Mouse (Mus musculus): Measurements from ENCODE around the gene Phykpl. TPM values are rescaled to one million over a fixed set of nuclear protein-coding genes. Genes with fewer than 3 reads are reported as not detected.

The Phykpl gene
- polyA plus RNA-seq, 1 experiment, result 7.7 TPM

DNA sequence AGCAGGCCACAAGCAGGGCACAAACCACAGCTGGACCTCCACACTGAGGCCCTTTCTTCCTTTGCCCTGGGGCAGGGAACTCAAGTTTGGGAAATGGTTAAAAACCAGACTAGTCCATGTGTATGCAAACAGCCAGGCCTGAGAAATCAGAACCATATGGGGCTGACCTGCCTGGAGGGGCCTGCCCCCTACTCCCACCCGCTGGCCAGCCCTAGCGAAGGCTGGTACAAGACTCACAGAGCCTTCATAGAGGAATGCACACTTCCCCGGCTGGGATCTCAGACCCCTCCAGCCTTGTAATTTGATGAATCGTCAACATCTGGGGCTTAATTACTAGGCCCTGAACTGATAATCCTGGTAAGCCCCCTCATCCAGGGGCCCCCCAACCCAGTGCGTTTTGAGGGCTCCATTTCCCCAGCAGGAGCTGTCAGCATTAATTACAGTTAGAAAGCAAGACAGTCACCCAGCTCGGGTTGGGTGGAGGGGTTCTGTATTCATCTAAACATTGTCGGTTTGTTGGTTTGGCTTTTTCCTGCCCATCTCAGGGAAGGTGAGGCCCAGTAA, 41.0 kb upstream of the Phykpl start:
- Histone ChIP-seq H3K79me3 (ENCODE audit: low read depth) (no peaks in the 10 kb centered on the region), H3K4me3 (ENCODE audit: insufficient read depth, poor library complexity, severe bottlenecking) (no peak overlapping the region)

DNA sequence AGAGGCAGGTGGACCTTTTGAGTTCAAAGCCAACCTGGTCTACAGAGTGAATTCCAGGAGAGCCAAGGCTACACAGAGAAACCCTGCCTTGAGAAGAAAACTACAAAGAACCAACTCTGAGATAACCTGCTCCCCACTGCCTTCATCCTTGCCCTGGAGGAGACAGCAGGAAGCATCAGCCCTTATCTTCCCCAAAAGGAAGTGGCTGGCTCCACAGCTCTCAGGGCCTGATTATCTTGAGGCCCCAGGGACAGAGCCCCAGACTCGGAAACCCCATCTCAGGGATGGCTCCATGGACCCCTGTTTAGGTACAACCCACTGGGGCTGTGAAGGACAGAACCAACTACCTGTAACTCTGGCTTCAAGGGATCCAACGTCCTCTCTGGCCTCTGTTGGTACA, 40.1 kb upstream of the Phykpl start:
- no peaks in the 10 kb centered on the region for H3K79me3 ChIP-seq (ENCODE audit: low read depth)
- no peaks in the 10 kb centered on the region for H3K79me2 ChIP-seq (ENCODE audit: control insufficient read depth, insufficient read depth)
- H3ac ChIP-seq (ENCODE audit: control insufficient read depth, insufficient read length, low read depth), result no peak overlapping the region
- TF ChIP-seq FOSL1 (IDR thresholded peaks at IDR 0.05; ENCODE audit: insufficient read depth, low read length, poor library complexity, severe bottlenecking) (no peak), MYOD1 (IDR thresholded peaks at IDR 0.05; ENCODE audit: control insufficient read depth, insufficient read length, low read depth) (no peak), CTCF (IDR thresholded peaks at IDR 0.05; ENCODE audit: control insufficient read depth, insufficient read depth, insufficient read length) (no peak), USF1 (IDR thresholded peaks at IDR 0.05; ENCODE audit: low read depth) (no peak), CEBPB (IDR thresholded peaks at IDR 0.05; ENCODE audit: low read depth) (no peak), MAX (IDR thresholded peaks at IDR 0.05) (no peak), MYOG (IDR thresholded peaks at IDR 0.05; ENCODE audit: control insufficient read depth, extremely low read depth, insufficient read length) (no peak)
- no peak overlapping the region for H3K4me3 ChIP-seq (ENCODE audit: insufficient read depth, poor library complexity, severe bottlenecking)
- peaks cover 21% of the 10 kb centered on the region for H3K27me3 ChIP-seq (ENCODE audit: control insufficient read depth, insufficient read depth, insufficient read length)
- H3K36me3 ChIP-seq (ENCODE audit: control insufficient read depth, insufficient read depth), result no peaks in the 10 kb centered on the region

More for the DNA sequence above, 41.0 kb upstream of the Phykpl start:
- Histone ChIP-seq H3K36me3 (ENCODE audit: control insufficient read depth, insufficient read depth) (no peaks in the 10 kb centered on the region), H3K27me3 (ENCODE audit: control insufficient read depth, insufficient read depth, insufficient read length) (peaks cover 19% of the 10 kb centered on the region), H3ac (ENCODE audit: control insufficient read depth, insufficient read length, low read depth) (no peak overlapping the region), H3K79me2 (ENCODE audit: control insufficient read depth, insufficient read depth) (no peaks in the 10 kb centered on the region)
- no peak for TF ChIP-seq MYOG (IDR thresholded peaks at IDR 0.05; ENCODE audit: control insufficient read depth, extremely low read depth, insufficient read length)
- no peak for TF ChIP-seq MYOD1 (IDR thresholded peaks at IDR 0.05; ENCODE audit: control insufficient read depth, insufficient read length, low read depth)
- no peak for TF ChIP-seq CEBPB (IDR thresholded peaks at IDR 0.05; ENCODE audit: low read depth)
- no peak for TF ChIP-seq MAX (IDR thresholded peaks at IDR 0.05)
- TF ChIP-seq CTCF (IDR thresholded peaks at IDR 0.05; ENCODE audit: control insufficient read depth, insufficient read depth, insufficient read length), result no peak
- TF ChIP-seq USF1 (IDR thresholded peaks at IDR 0.05; ENCODE audit: low read depth), result no peak
- TF ChIP-seq FOSL1 (IDR thresholded peaks at IDR 0.05; ENCODE audit: insufficient read depth, low read length, poor library complexity, severe bottlenecking), result no peak

DNA sequence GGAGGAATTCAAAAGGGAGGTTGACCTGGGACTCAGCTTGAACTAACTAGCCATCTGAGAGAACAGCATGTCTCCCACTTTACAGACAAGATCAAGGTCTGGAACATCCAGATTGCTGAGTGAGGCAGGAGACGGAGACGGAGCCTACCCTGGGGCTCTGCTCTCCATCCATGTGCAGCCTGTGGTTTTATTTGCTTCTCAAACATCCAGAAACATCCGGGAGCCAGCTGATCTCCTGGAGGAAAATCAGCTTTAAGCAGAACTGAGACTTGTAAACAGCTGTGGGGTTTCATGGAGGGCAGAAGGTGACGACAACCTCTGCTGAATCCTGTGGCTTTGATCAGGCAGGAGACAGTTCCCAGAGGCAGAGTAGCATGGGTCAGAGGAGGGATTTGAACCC, 38.7 kb upstream of the Phykpl start:
- Histone ChIP-seq H3K79me3 (ENCODE audit: low read depth) (no peaks in the 10 kb centered on the region), H3K4me3 (ENCODE audit: insufficient read depth, poor library complexity, severe bottlenecking) (no peak overlapping the region), H3ac (ENCODE audit: control insufficient read depth, insufficient read length, low read depth) (no peak overlapping the region), H3K27me3 (ENCODE audit: control insufficient read depth, insufficient read depth, insufficient read length) (peaks cover 24% of the 10 kb centered on the region), H3K36me3 (ENCODE audit: control insufficient read depth, insufficient read depth) (no peaks in the 10 kb centered on the region), H3K79me2 (ENCODE audit: control insufficient read depth, insufficient read depth) (no peaks in the 10 kb centered on the region)
- no peak for TF ChIP-seq MAX (IDR thresholded peaks at IDR 0.05)
- TF ChIP-seq USF1 (IDR thresholded peaks at IDR 0.05; ENCODE audit: low read depth), result no peak
- TF ChIP-seq CEBPB (IDR thresholded peaks at IDR 0.05; ENCODE audit: low read depth), result no peak
- TF ChIP-seq FOSL1 (IDR thresholded peaks at IDR 0.05; ENCODE audit: insufficient read depth, low read length, poor library complexity, severe bottlenecking), result no peak
- TF ChIP-seq CTCF (IDR thresholded peaks at IDR 0.05; ENCODE audit: control insufficient read depth, insufficient read depth, insufficient read length), result no peak

DNA sequence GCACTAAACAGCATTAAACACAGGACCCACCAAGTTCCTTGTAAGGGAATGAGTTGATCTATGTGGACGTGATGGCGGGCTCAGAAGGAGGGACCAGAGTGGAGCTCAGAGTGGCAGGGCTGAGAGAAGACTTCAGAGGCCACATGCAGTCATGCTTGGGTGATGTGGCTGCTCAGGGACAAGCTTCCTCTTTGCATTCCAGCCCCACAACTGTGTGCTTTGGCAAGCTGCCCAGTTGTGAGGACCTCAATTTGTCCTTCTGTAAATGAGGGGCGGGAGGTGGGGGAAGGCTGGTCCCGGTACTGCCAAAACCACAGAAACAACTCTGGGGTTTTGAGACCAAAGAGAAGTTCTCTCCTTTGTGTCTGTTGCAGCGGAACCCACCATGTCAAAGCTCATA, 33.3 kb upstream of the Phykpl start:
- Histone ChIP-seq H3K27me3 (ENCODE audit: control insufficient read depth, insufficient read depth, insufficient read length) (peaks cover 36% of the 10 kb centered on the region), H3ac (ENCODE audit: control insufficient read depth, insufficient read length, low read depth) (no peak overlapping the region), H3K79me3 (ENCODE audit: low read depth) (no peaks in the 10 kb centered on the region), H3K79me2 (ENCODE audit: control insufficient read depth, insufficient read depth) (no peaks in the 10 kb centered on the region), H3K36me3 (ENCODE audit: control insufficient read depth, insufficient read depth) (no peaks in the 10 kb centered on the region), H3K4me3 (ENCODE audit: insufficient read depth, poor library complexity, severe bottlenecking) (no peak overlapping the region)
- TF ChIP-seq USF1 (IDR thresholded peaks at IDR 0.05; ENCODE audit: low read depth) (no peak), MYOD1 (IDR thresholded peaks at IDR 0.05; ENCODE audit: control insufficient read depth, insufficient read length, low read depth) (no peak), FOSL1 (IDR thresholded peaks at IDR 0.05; ENCODE audit: insufficient read depth, low read length, poor library complexity, severe bottlenecking) (no peak), MYOG (IDR thresholded peaks at IDR 0.05; ENCODE audit: control insufficient read depth, extremely low read depth, insufficient read length) (no peak), CEBPB (IDR thresholded peaks at IDR 0.05; ENCODE audit: low read depth) (no peak), CTCF (IDR thresholded peaks at IDR 0.05; ENCODE audit: control insufficient read depth, insufficient read depth, insufficient read length) (no peak), MAX (IDR thresholded peaks at IDR 0.05) (no peak)

DNA sequence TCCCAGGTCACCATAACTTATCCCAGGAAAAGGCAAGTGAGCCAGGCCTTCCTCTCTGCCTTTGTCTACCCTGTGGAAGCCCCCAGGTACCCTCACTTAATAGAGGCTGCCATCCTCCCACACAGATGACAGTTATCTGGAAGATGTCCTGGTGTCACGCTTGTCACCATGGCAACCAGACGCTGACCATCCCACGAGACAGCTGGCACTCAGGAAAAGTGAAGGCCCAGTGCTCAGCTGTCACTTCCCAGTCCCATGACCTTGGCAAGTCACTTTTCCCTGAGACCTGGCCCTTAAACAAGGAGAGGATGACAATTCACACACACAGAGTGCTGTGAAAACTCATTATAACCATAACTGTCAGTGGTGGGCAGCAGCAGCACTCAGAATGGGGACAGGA, 32.5 kb upstream of the Phykpl start:
- TF ChIP-seq MYOG (IDR thresholded peaks at IDR 0.05; ENCODE audit: control insufficient read depth, extremely low read depth, insufficient read length) (no peak), MAX (IDR thresholded peaks at IDR 0.05) (no peak), CTCF (IDR thresholded peaks at IDR 0.05; ENCODE audit: control insufficient read depth, insufficient read depth, insufficient read length) (no peak), USF1 (IDR thresholded peaks at IDR 0.05; ENCODE audit: low read depth) (no peak), FOSL1 (IDR thresholded peaks at IDR 0.05; ENCODE audit: insufficient read depth, low read length, poor library complexity, severe bottlenecking) (no peak)
- Histone ChIP-seq H3ac (ENCODE audit: control insufficient read depth, insufficient read length, low read depth) (no peak overlapping the region), H3K27me3 (ENCODE audit: control insufficient read depth, insufficient read depth, insufficient read length) (peaks cover 35% of the 10 kb centered on the region), H3K79me2 (ENCODE audit: control insufficient read depth, insufficient read depth) (no peaks in the 10 kb centered on the region), H3K79me3 (ENCODE audit: low read depth) (no peaks in the 10 kb centered on the region), H3K36me3 (ENCODE audit: control insufficient read depth, insufficient read depth) (no peaks in the 10 kb centered on the region), H3K4me3 (ENCODE audit: insufficient read depth, poor library complexity, severe bottlenecking) (no peak overlapping the region)

DNA sequence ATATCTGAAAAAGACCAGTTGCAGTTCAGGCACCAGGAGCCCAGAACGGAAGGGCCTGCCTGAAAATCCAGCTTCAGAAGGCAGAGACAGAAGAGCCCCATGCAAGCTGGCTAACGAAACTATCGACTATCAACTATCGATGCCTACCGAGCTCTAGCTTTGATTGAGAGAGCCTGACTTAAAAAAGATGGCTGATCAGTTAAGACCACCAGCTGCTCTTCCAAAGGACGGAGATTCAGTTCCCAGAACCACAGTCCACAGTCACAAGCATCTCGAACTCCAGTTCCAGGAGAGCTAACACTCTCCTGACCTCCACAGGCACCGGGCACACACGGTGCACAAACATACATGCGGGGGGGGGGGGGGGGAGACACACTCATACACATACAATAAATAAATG, 30.0 kb upstream of the Phykpl start:
- no peaks in the 10 kb centered on the region for H3K79me2 ChIP-seq (ENCODE audit: control insufficient read depth, insufficient read depth)
- no peaks in the 10 kb centered on the region for H3K79me3 ChIP-seq (ENCODE audit: low read depth)
- H3K36me3 ChIP-seq (ENCODE audit: control insufficient read depth, insufficient read depth), result no peaks in the 10 kb centered on the region
- TF ChIP-seq MYOD1 (IDR thresholded peaks at IDR 0.05; ENCODE audit: control insufficient read depth, insufficient read length, low read depth) (no peak), FOSL1 (IDR thresholded peaks at IDR 0.05; ENCODE audit: insufficient read depth, low read length, poor library complexity, severe bottlenecking) (no peak), CTCF (IDR thresholded peaks at IDR 0.05; ENCODE audit: control insufficient read depth, insufficient read depth, insufficient read length) (no peak), MYOG (IDR thresholded peaks at IDR 0.05; ENCODE audit: control insufficient read depth, extremely low read depth, insufficient read length) (no peak), MAX (IDR thresholded peaks at IDR 0.05) (no peak), USF1 (IDR thresholded peaks at IDR 0.05; ENCODE audit: low read depth) (no peak), CEBPB (IDR thresholded peaks at IDR 0.05; ENCODE audit: low read depth) (no peak)
- H3ac ChIP-seq (ENCODE audit: control insufficient read depth, insufficient read length, low read depth), result no peak overlapping the region
- H3K27me3 ChIP-seq (ENCODE audit: control insufficient read depth, insufficient read depth, insufficient read length), result peaks cover 19% of the 10 kb centered on the region
- H3K4me3 ChIP-seq (ENCODE audit: insufficient read depth, poor library complexity, severe bottlenecking), result no peak overlapping the region

Data from C2C12 (cell line).